Mouse (Mus musculus) midbrain, embryonic 10.5 days (tissue): ENCODE results near the gene 4933428G20Rik. TPM values are rescaled to one million over a fixed set of nuclear protein-coding genes. Genes with fewer than 3 reads are reported as not detected.

Experiments
- DNase-seq: peaks from one replicate; pipeline ENCODE4 v3.0.0-alpha.2; 2017; ENCODE audit warnings: low spot score
- H3K27ac ChIP-seq: fragments of 300-500 bp; sonication (generic); replicated peaks from 2 replicates; pipeline ENCODE4 v1.5.1; 2016; ENCODE audit warnings: mild to moderate bottlenecking
- H3K27me3 ChIP-seq: fragments of 300-500 bp; sonication (generic); 2 replicates; pipeline ENCODE4 v1.6.1; 2016; ENCODE audit warnings: low read depth, mild to moderate bottlenecking; ENCODE audit not compliant: poor library complexity, severe bottlenecking
- H3K36me3 ChIP-seq: fragments of 300-500 bp; sonication (generic); 2 replicates; pipeline ENCODE4 v1.6.1; 2016; ENCODE audit warnings: mild to moderate bottlenecking, moderate library complexity
- H3K4me1 ChIP-seq: fragments of 300-500 bp; sonication (generic); 2 replicates; pipeline ENCODE4 v1.6.1; 2016
- H3K4me3 ChIP-seq: fragments of 300-500 bp; sonication (generic); 2 replicates; pipeline ENCODE4 v1.5.1; 2016; ENCODE audit warnings: mild to moderate bottlenecking, moderate library complexity
- H3K9me3 ChIP-seq: fragments of 300-500 bp; sonication (generic); replicated peaks from 2 replicates; pipeline ENCODE4 v1.6.1; 2016; ENCODE audit warnings: mild to moderate bottlenecking
- WGBS: fragments of 180-500 bp; shearing (Covaris S2); methylation state at CpG from one replicate; pipeline ENCODE4 v1.1.7; 2016; 5-methylcytosine and 5-hydroxymethylcytosine counted together
- polyA plus RNA-seq: library from polyadenylated mRNA; unstranded; fragments of >200 nt; fragmentation: Nextera tagmentation; extraction: Ambion mirVana; gene quantifications from 2 replicates; pipeline ENCODE4 v1.2.1, GENCODE M21; 2016

The 4933428G20Rik gene
- polyA plus RNA-seq, 1 experiment from 2014 or later, result 0.28 TPM

- 0 out of 2 replicates have a peak overlapping the region, but pooled peaks have one; percentile 6 for H3K27ac ChIP-seq
- DNase-seq, result no peak
- peaks cover 56% of the 10 kb centered on the region for H3K36me3 ChIP-seq
- H3K4me3 ChIP-seq, result no peak overlapping the region
- peaks cover 49% of the 10 kb centered on the region for H3K27me3 ChIP-seq
- H3K4me1 ChIP-seq, result peaks cover 13% of the 10 kb centered on the region
- no peaks in the 10 kb centered on the region for H3K9me3 ChIP-seq
- WGBS, result 89% methylated on average over 12 of the region's 12 CpGs
Measured at GRCm38 (mm10) chr11:97465957-97466356, 34.2 kb downstream of the 4933428G20Rik start.

DNA sequence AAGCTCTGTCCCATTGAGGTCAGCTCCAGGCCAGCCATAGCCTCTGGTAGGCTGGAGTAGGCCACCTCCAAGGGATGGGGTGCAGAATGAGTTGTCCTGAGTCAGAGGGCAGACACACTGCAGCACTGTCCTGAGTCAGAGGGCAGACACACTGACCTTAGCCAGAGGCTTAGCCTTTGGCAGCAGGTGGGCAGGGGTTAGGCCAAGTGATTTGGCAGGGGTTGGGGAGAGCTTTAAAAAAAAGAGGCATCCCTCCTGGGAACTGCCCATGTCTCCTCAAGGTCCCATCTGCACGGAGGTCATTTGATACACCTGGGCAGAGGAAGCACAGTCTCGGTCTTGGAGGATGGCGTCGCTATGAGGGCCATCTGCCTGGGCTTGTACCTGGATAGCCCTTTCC, 36.1 kb downstream of the 4933428G20Rik start:
- Histone ChIP-seq H3K36me3 (peaks cover 61% of the 10 kb centered on the region), H3K9me3 (no peaks in the 10 kb centered on the region), H3K27me3 (peaks cover 46% of the 10 kb centered on the region), H3K4me3 (no peak overlapping the region), H3K27ac (no peak overlapping the region), H3K4me1 (peaks cover 13% of the 10 kb centered on the region)
- DNase-seq, result no peak
- 83% methylated on average over 4 of the region's 4 CpGs for WGBS

DNA sequence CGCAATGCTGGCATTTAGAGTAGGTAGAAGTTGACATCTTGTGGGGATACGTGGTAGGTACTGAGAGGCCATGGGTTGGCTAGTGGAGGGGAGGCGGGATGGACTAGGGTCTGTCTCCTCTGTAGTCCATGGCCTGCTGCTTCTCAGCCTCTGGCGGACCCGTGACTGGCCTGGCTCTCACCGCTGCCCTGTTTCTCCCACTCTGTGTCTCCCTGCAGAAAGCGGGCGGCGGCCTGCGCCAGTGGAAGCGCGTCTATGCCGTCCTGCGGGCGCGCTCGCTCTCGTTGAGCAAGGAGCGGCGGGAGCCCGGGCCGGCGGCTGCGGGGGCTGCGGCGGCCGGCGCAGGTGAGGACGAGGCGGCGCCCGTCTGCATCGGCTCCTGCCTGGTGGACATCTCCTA, 37.0 kb downstream of the 4933428G20Rik start:
- H3K27ac ChIP-seq, result no peak overlapping the region
- H3K4me3 ChIP-seq, result peak overlapping the region; percentile 34
- H3K4me1 ChIP-seq, result peaks cover 9% of the 10 kb centered on the region
- no peaks in the 10 kb centered on the region for H3K9me3 ChIP-seq
- peaks cover 68% of the 10 kb centered on the region for H3K36me3 ChIP-seq
- peak; percentile 28 for DNase-seq
- 55% methylated on average over 33 of the region's 33 CpGs for WGBS
- peaks cover 46% of the 10 kb centered on the region for H3K27me3 ChIP-seq

DNA sequence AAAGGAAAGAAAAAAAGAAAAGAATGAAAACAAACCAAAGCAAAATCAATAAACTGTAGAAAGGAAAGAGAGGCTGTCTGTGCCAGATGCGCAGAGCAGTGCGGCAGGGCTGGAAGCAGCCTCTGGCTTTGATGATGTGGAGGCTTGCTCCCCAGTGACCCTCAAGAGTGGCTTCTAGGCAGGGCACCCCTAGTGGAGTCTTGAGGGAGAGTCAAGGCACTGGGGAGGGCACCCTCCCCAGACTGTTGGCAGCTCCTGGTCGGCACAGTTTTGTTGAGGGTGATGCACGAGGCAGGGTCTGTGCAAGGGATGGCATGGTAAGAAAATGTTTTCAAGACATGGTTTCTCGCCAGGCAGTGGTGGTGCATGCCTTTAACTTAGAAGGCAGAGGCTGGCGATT, 37.6 kb downstream of the 4933428G20Rik start:
- DNase-seq, result no peak
- H3K36me3 ChIP-seq, result peaks cover 72% of the 10 kb centered on the region
- 85% methylated on average over 6 of the region's 6 CpGs for WGBS

GRCm38 (mm10) chr11:97461307-97461820, 38.8 kb downstream of the 4933428G20Rik start:
- Histone ChIP-seq H3K4me3 (no peak overlapping the region), H3K4me1 (peaks cover 9% of the 10 kb centered on the region), H3K36me3 (peaks cover 78% of the 10 kb centered on the region), H3K27me3 (peaks cover 46% of the 10 kb centered on the region), H3K27ac (no peak overlapping the region), H3K9me3 (no peaks in the 10 kb centered on the region)
- WGBS, result 93% methylated on average over 3 of the region's 3 CpGs
- DNase-seq, result no peak

More for the DNA sequence above, 37.6 kb downstream of the 4933428G20Rik start:
- Histone ChIP-seq H3K4me3 (no peak overlapping the region), H3K27me3 (peaks cover 46% of the 10 kb centered on the region), H3K9me3 (no peaks in the 10 kb centered on the region), H3K27ac (no peak overlapping the region), H3K4me1 (peaks cover 9% of the 10 kb centered on the region)

DNA sequence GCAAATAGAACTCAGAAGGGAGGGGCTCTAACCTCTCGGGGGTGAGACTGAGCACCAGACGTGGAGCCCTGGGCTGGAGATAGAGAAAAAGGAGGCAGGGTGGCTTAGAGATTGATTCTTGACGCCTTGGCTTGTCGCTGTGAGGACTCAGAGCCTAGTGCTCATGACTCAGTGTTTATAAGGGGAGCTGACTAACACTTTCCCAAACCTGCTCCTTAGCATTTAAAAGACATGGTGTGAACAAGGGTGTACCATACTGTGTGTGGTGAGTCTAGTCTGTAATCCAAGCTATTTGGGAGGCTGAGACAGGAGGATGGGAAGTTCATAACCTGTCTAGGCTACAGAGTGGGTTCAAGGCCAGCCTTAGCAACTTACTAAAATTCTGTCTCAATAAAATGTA, 43.0 kb downstream of the 4933428G20Rik start:
- no peak for DNase-seq
- Histone ChIP-seq H3K4me1 (peaks cover 7% of the 10 kb centered on the region; the same call in 1 of the 2 replicates), H3K4me3 (no peak overlapping the region), H3K9me3 (no peaks in the 10 kb centered on the region), H3K27me3 (peaks cover 13% of the 10 kb centered on the region), H3K27ac (no peak overlapping the region), H3K36me3 (peaks cover 74% of the 10 kb centered on the region)
- WGBS, result 82% methylated on average over 4 of the region's 4 CpGs

- Histone ChIP-seq H3K9me3 (no peaks in the 10 kb centered on the region), H3K27ac (0 out of 2 replicates have a peak overlapping the region, but pooled peaks have one; percentile 29), H3K4me1 (peaks cover 39% of the 10 kb centered on the region), H3K36me3 (peaks cover 45% of the 10 kb centered on the region), H3K4me3 (no peak overlapping the region), H3K27me3 (no peaks in the 10 kb centered on the region)
- WGBS, result 95% methylated on average over 15 of the region's 15 CpGs
- no peak for DNase-seq
Measured at GRCm38 (mm10) chr11:97451625-97452024, 48.5 kb downstream of the 4933428G20Rik start.

DNA sequence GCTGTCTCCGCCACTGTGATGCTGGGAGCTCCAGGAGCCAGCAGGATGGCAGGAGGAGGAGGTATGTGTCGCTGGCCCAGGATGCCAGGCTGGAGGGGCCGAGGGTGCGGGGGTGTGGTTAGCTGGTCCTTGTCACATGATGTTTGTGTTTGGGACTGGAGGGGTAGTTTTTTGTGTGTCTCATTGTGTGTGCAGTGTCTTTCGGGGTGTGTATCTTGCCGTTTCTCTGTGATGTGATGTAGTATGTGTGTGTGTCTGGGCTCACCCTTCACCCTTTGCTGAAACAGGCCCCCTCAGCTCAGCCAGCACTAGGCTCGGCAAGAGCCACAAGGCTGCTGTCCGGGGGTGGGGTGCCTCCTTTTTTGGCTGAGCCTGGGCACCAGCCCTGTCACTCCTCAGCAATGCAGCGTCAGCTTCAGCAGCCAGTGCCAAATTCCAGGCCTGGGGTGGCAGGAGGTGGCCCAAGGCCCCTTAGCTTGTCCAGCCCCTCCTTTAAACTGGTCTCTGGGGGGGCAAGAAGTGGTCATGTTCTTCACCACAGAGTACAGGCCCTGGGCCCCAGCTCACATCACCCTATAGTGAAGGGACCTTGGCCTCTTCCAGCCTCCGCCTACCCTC, 49.7 kb downstream of the 4933428G20Rik start:
- WGBS, result 30% methylated on average over 10 of the region's 10 CpGs
- H3K4me3 ChIP-seq, result peak overlapping the region; percentile 59
- peaks cover 34% of the 10 kb centered on the region for H3K36me3 ChIP-seq
- no peaks in the 10 kb centered on the region for H3K27me3 ChIP-seq
- peaks cover 49% of the 10 kb centered on the region for H3K4me1 ChIP-seq
- no peak for DNase-seq
- no peaks in the 10 kb centered on the region for H3K9me3 ChIP-seq
- peak overlapping the region; percentile 82 for H3K27ac ChIP-seq

DNA sequence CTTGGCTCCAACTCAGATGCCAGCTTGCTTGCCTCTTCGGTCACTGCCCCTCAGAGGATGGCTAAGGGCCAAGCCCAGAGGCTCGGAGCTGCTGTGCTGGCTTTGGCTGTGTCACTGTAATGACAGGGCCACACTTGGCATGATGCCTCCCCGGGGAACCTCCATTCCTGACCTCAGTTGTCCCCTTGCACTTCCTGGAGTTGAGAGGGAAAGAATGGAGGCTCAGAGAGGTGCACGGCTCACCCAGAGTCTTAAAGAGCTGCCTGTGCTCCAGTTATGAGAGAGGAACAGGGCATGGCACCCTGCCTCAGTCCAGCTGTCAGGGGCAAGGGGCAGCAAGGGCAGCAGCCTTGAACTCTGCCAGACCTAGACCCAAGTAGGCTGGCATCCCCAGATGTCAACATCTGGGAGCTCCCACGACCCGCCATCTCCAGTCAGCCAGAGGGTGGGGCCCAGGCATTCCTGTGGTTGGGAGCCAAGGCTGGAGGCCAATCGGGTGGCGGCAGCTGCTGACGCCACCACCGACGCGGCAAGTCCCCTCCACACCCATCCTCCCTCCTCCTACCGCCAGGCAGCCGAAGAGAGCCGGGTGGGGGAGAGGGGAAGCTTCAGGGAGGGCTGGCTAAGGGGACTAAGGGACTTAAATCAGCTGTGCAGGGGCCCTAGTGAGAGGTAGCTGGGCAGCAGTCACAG, 50.4 kb downstream of the 4933428G20Rik start:
- H3K27me3 ChIP-seq, result 0 out of 2 replicates have a peak, but pooled peaks cover under 1% of the 10 kb centered on the region
- H3K4me1 ChIP-seq, result peaks cover 51% of the 10 kb centered on the region
- WGBS, result 19% methylated on average over 15 of the region's 15 CpGs
- H3K36me3 ChIP-seq, result peaks cover 34% of the 10 kb centered on the region
- peak; percentile 80 for DNase-seq
- no peaks in the 10 kb centered on the region for H3K9me3 ChIP-seq
- peak overlapping the region; percentile 82 for H3K27ac ChIP-seq
- peak overlapping the region; percentile 59 for H3K4me3 ChIP-seq

DNA sequence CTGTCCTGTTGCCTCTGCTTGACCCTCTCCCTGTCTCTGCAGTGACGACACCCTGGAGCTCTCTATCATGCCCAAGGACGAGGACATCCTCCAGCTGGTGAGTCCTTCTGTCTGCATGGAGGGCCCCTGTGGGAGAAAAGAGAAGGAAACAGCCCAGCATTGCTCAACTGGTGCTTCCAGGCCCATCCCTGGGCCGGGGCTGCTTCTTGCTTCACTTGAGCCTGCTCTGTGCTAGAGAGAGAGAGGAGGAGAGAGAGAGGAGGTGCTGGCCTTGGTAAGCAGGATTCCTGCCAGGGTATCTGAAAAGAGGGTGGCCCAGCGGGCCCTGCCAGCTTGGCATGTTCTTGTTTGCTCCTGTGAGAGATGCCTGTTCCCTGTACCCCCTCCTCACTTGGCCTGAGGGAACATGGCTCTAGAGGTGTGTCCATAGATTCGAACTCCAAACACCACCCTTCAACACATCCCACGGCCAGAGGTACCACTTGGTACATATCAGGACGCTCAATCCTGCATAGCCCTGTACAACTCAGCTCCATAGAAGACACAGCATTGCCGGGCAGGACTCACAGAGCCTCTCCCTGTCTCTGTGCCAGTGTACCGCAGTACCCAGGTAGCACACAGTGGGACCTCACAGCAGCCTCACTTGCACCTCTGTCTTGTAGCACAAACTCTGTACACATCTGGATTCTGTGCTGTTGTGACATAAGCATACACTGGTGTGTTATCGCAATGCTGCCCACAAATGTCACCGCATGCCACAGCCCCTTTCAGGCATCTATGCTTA, 51.3 kb downstream of the 4933428G20Rik start:
- no peaks in the 10 kb centered on the region for H3K9me3 ChIP-seq
- H3K4me1 ChIP-seq, result peaks cover 54% of the 10 kb centered on the region
- no peak overlapping the region; the same call in 1 of the 2 replicates for H3K4me3 ChIP-seq
- 87% methylated on average over 11 of the region's 11 CpGs for whole genome bisulfite sequencing
- peaks cover 31% of the 10 kb centered on the region for H3K36me3 ChIP-seq
- peaks cover 10% of the 10 kb centered on the region; the same call in 1 of the 2 replicates for H3K27me3 ChIP-seq
- DNase-seq, result no peak
- H3K27ac ChIP-seq, result no peak overlapping the region

DNA sequence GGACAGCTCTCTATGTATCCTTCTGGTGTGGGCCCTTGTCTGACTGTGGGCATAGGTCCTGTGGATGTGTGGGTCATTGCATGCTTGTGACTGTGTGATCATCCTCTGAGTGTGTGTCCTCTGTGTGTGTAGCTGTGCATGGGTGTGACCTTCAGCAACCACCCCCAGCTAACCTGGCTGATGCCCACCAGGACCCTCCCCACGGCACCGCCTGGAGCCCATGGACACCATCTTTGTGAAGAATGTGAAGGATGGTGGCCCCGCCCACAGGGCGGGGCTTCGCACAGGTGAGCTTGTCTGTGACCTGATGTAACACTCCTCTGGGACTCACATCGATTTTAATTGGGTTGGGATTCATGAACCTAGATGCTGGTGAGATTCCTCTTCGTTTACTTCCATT, 52.2 kb downstream of the 4933428G20Rik start:
- no peak for DNase-seq
- Histone ChIP-seq H3K4me3 (no peak overlapping the region), H3K27me3 (peaks cover 13% of the 10 kb centered on the region), H3K9me3 (no peaks in the 10 kb centered on the region), H3K36me3 (peaks cover 23% of the 10 kb centered on the region), H3K27ac (no peak overlapping the region), H3K4me1 (peaks cover 55% of the 10 kb centered on the region)
- WGBS, result 79% methylated on average over 7 of the region's 7 CpGs

- no peak for DNase-seq
- Histone ChIP-seq H3K4me1 (peaks cover 61% of the 10 kb centered on the region), H3K27ac (peak overlapping the region; percentile 63; the same call in 1 of the 2 replicates), H3K36me3 (peaks cover 8% of the 10 kb centered on the region; the same call in 1 of the 2 replicates), H3K4me3 (no peak overlapping the region), H3K27me3 (peaks cover 32% of the 10 kb centered on the region), H3K9me3 (no peaks in the 10 kb centered on the region)
- WGBS, result 60% methylated on average over 4 of the region's 4 CpGs
Measured at GRCm38 (mm10) chr11:97445999-97446511, 54.1 kb downstream of the 4933428G20Rik start.
